Mouse (Mus musculus) liver, adult 2 months (tissue): ENCODE data around the gene Yif1b.

Experiments
- CTCF ChIP-seq: fragments of 200-500 bp; IDR thresholded peaks from 2 replicates; pipeline ENCODE4 v1.5.1; 2011; ENCODE audit warnings: low read depth, low read length, control low read depth
- POLR2A ChIP-seq: fragments of 200-500 bp; IDR thresholded peaks from 2 replicates; pipeline ENCODE4 v1.6.1; 2011; ENCODE audit warnings: low read length, control low read depth; ENCODE audit not compliant: insufficient read depth; ENCODE audit errors: extremely low read depth

- TF ChIP-seq CTCF (no peak), POLR2A (no peak)
Measured at GRCm38 (mm10) chr7:29276715-29277114, 38.6 kb downstream of the Yif1b start.
